In the genomic region with DNA sequence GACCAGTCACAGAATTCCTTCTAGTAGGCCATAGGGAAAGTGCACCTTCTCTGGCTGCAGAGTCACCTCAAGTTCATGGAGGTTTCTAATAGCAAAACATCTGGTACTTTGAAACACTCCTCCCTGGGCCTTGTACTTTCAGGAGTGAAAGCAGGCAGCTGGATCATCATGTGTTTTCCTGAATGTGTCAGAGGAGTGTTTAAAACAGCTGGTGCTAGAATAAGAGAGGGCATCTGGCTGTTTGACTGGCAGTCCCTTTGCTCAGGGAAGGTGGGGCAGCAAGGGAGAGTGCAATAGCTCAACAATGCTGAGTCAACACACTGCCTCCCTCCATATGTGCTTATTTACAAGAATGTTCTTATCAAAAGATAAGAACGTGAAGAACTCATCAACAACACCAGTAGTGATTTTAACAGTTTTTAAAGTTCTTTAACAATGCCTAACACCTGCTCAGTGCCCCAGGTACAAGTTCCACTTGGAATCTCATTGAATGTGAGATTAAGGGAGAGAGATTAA, we compare ENCODE assay signal across 32 mouse cellular contexts.
DNase-seq lines count a peak whose midpoint lies in the region; ATAC-seq and TF ChIP-seq lines count a peak whose summit lies in the region.
"Had no signal": no experiment of that assay in that cellular context is flagged by ENCODE, and none has a peak within 500 bp of the region (broad histone marks: within the 10 kb centered on the region; RNA-seq: fewer than 3 reads in every experiment).

No protein-coding gene starts in this region.

- H3K4me2 ChIP-seq in liver, embryonic 12.5 days = no peak overlapping the region
- H3K4me2 ChIP-seq in liver, postnatal 0 days (ENCODE audit: low read depth, low read length) = no peak overlapping the region
- no peak overlapping the region for H3K4me2 ChIP-seq in embryonic facial prominence, embryonic 14.5 days (ENCODE audit: low read depth, low read length)
- H3K4me2 ChIP-seq in liver, embryonic 16.5 days (ENCODE audit: low read depth, low read length) = no peak overlapping the region
- H3K4me2 ChIP-seq: hindbrain, embryonic 15.5 days; intestine, embryonic 15.5 days; limb, embryonic 12.5 days; neural tube, embryonic 13.5 days; stomach, embryonic 15.5 days had no signal

- H3K27ac ChIP-seq in liver, embryonic 12.5 days = peak overlapping the region; percentile 22; the same call in 1 of the 2 replicates
- no peak overlapping the region for H3K27ac ChIP-seq in liver, postnatal 0 days (ENCODE audit: low read depth)
- H3K27ac ChIP-seq in embryonic facial prominence, embryonic 14.5 days (replicated peaks; ENCODE audit: low read depth, low read length) = no peak overlapping the region
- peak overlapping the region; percentile 30; the same call in 1 of the 2 replicates for H3K27ac ChIP-seq in liver, embryonic 16.5 days (ENCODE audit: low read length)
- H3K27ac ChIP-seq: forebrain, embryonic 10.5 days; heart, embryonic 10.5 days; hindbrain, embryonic 15.5 days; intestine, embryonic 15.5 days; layer of hippocampus, adult 2 months; limb, embryonic 12.5 days; macrophage; midbrain, embryonic 10.5 days; neural tube, embryonic 13.5 days; stomach, embryonic 15.5 days had no signal

- peaks cover 12% of the 10 kb centered on the region for H3K4me1 ChIP-seq in liver, embryonic 12.5 days
- peaks cover 5% of the 10 kb centered on the region; the same call in 1 of the 2 replicates for H3K4me1 ChIP-seq in liver, postnatal 0 days (ENCODE audit: insufficient read depth)
- H3K4me1 ChIP-seq in embryonic facial prominence, embryonic 14.5 days (ENCODE audit: control insufficient read depth, insufficient read depth, low read length) = no peaks in the 10 kb centered on the region
- peaks cover 10% of the 10 kb centered on the region for H3K4me1 ChIP-seq in liver, embryonic 16.5 days (ENCODE audit: control insufficient read depth, low read depth, low read length)
- H3K4me1 ChIP-seq: forebrain, embryonic 10.5 days; heart, embryonic 10.5 days; hindbrain, embryonic 15.5 days; intestine, embryonic 15.5 days; midbrain, embryonic 10.5 days; neural tube, embryonic 13.5 days had no signal

- peak; percentile 76 for ATAC-seq in liver, embryonic 12.5 days
- no peak for ATAC-seq in liver, postnatal 0 days
- ATAC-seq in embryonic facial prominence, embryonic 14.5 days (ENCODE audit: low read depth) = no peak
- ATAC-seq in liver, embryonic 16.5 days (ENCODE audit: low read depth) = peak; percentile 74
- ATAC-seq: activated CD4-positive, CD25-positive, alpha-beta regulatory T cell, adult 4 months; intestine, embryonic 15.5 days; midbrain, embryonic 16.5 days had no signal

- peak; percentile 13 for DNase-seq in embryo, embryonic 11 days
- no peak for DNase-seq in embryo, embryonic 10.5 days (ENCODE audit: low spot score)
- DNase-seq in liver, postnatal 0 days = no peak
- peak; percentile 17 for DNase-seq in embryonic facial prominence, embryonic 14.5 days (ENCODE audit: low spot score)
- no peak for DNase-seq in thymus, postnatal 0 days (ENCODE audit: low spot score)
- no peak for DNase-seq in cerebellum, postnatal 14 days
- DNase-seq: adrenal gland, adult 8-10 months; cerebellum, adult 11-12 months; cerebellum, postnatal 10 days; kidney, adult 8-10 months; kidney, postnatal 14 days; layer of hippocampus, postnatal 36 days; lung, adult 2 months; right cerebral cortex, adult 18-20 months; right cerebral cortex, postnatal 4 days; thymus, adult 2 months had no signal

- no peak overlapping the region for H3K4me3 ChIP-seq in liver, embryonic 12.5 days
- no peak overlapping the region for H3K4me3 ChIP-seq in liver, postnatal 0 days (ENCODE audit: low read depth, low read length)
- H3K4me3 ChIP-seq in embryonic facial prominence, embryonic 14.5 days (ENCODE audit: low read depth, low read length) = no peak overlapping the region
- no peak overlapping the region for H3K4me3 ChIP-seq in liver, embryonic 16.5 days (ENCODE audit: low read depth, low read length)
- H3K4me3 ChIP-seq: forebrain, embryonic 10.5 days; heart, embryonic 10.5 days; hindbrain, embryonic 15.5 days; intestine, embryonic 15.5 days; layer of hippocampus, adult 2 months; limb, embryonic 12.5 days; midbrain, embryonic 10.5 days; myocyte; neural tube, embryonic 13.5 days; stomach, embryonic 15.5 days had no signal

- 0 out of 2 replicates have a peak overlapping the region, but pooled peaks have one; percentile 29 for H3K9ac ChIP-seq in liver, embryonic 12.5 days
- H3K9ac ChIP-seq in liver, postnatal 0 days (replicated peaks) = no peak overlapping the region
- H3K9ac ChIP-seq in embryonic facial prominence, embryonic 14.5 days (ENCODE audit: low read depth, low read length) = no peak overlapping the region
- no peak overlapping the region for H3K9ac ChIP-seq in liver, embryonic 16.5 days (ENCODE audit: low read depth, low read length)
- H3K9ac ChIP-seq: hindbrain, embryonic 15.5 days; intestine, embryonic 15.5 days; limb, embryonic 12.5 days; neural tube, embryonic 13.5 days; stomach, embryonic 15.5 days had no signal

- WGBS in liver, embryonic 12.5 days (ENCODE audit: insufficient replicate concordance) = 5% methylated on average over 1 of the region's 1 CpGs
- WGBS in liver, postnatal 0 days (ENCODE audit: insufficient replicate concordance) = 21% methylated on average over 1 of the region's 1 CpGs
- WGBS in embryonic facial prominence, embryonic 14.5 days = 33% methylated on average over 1 of the region's 1 CpGs
- WGBS in liver, embryonic 16.5 days (ENCODE audit: insufficient replicate concordance) = 7% methylated on average over 1 of the region's 1 CpGs

- no peaks in the 10 kb centered on the region for H3K9me3 ChIP-seq in liver, embryonic 12.5 days (replicated peaks)
- H3K9me3 ChIP-seq in liver, postnatal 0 days (ENCODE audit: low read length) = no peaks in the 10 kb centered on the region
- H3K9me3 ChIP-seq in embryonic facial prominence, embryonic 14.5 days (ENCODE audit: control insufficient read depth, low read length) = no peaks in the 10 kb centered on the region
- H3K9me3 ChIP-seq in liver, embryonic 16.5 days (replicated peaks; ENCODE audit: control insufficient read depth, low read length) = no peaks in the 10 kb centered on the region
- H3K9me3 ChIP-seq: forebrain, embryonic 10.5 days; G1E; heart, embryonic 10.5 days; hindbrain, embryonic 15.5 days; intestine, embryonic 15.5 days; limb, embryonic 12.5 days; midbrain, embryonic 10.5 days; stomach, embryonic 15.5 days had no signal

- no peaks in the 10 kb centered on the region for H3K27me3 ChIP-seq in liver, embryonic 12.5 days (replicated peaks)
- no peaks in the 10 kb centered on the region for H3K27me3 ChIP-seq in liver, postnatal 0 days (ENCODE audit: insufficient read depth, low read length)
- H3K27me3 ChIP-seq in embryonic facial prominence, embryonic 14.5 days (replicated peaks; ENCODE audit: control insufficient read depth, insufficient read depth, low read length) = no peaks in the 10 kb centered on the region
- no peaks in the 10 kb centered on the region for H3K27me3 ChIP-seq in liver, embryonic 16.5 days (ENCODE audit: control insufficient read depth, insufficient read depth, low read depth, low read length)
- H3K27me3 ChIP-seq: hindbrain, embryonic 15.5 days; intestine, embryonic 15.5 days; limb, embryonic 12.5 days; neural tube, embryonic 13.5 days; stomach, embryonic 15.5 days had no signal

- H3K36me3 ChIP-seq in liver, embryonic 12.5 days = no peaks in the 10 kb centered on the region
- no peaks in the 10 kb centered on the region for H3K36me3 ChIP-seq in liver, postnatal 0 days (replicated peaks; ENCODE audit: insufficient read depth, low read length)
- no peaks in the 10 kb centered on the region for H3K36me3 ChIP-seq in embryonic facial prominence, embryonic 14.5 days (ENCODE audit: control insufficient read depth, insufficient read depth, low read length)
- no peaks in the 10 kb centered on the region for H3K36me3 ChIP-seq in liver, embryonic 16.5 days (ENCODE audit: control insufficient read depth, insufficient read depth)
- H3K36me3 ChIP-seq: forebrain, embryonic 10.5 days; heart, embryonic 10.5 days; hindbrain, embryonic 15.5 days; intestine, embryonic 15.5 days; limb, embryonic 12.5 days; midbrain, embryonic 10.5 days; neural tube, embryonic 13.5 days; stomach, embryonic 15.5 days had no signal

- TF ChIP-seq EP300 in liver, postnatal 0 days (IDR thresholded peaks at IDR 0.05; ENCODE audit: low read depth) = no peak

- no peak for TF ChIP-seq CTCF in liver, postnatal 0 days (IDR thresholded peaks at IDR 0.05; ENCODE audit: low read depth)

Comparison
In these comparisons a context has a peak if more than half of its experiments do, and no peak if none do; other contexts are left out.
1. DNase-seq: peak in embryo, embryonic 11 days (single experiment) and embryonic facial prominence, embryonic 14.5 days (single experiment); none in embryo, embryonic 10.5 days (single experiment), liver, postnatal 0 days (single experiment), thymus, postnatal 0 days (single experiment) and cerebellum, postnatal 14 days (0 of 2).
2. ATAC-seq: peak in liver, embryonic 12.5 days (single experiment) and liver, embryonic 16.5 days (single experiment); none in liver, postnatal 0 days (single experiment) and embryonic facial prominence, embryonic 14.5 days (single experiment).
3. H3K27ac ChIP-seq: peak in liver, embryonic 12.5 days (single experiment) and liver, embryonic 16.5 days (single experiment); none in liver, postnatal 0 days (single experiment) and embryonic facial prominence, embryonic 14.5 days (single experiment).